Mouse (Mus musculus) embryonic fibroblast, embryonic 13.5 days (primary cell): Measurements from ENCODE around the gene Hist1h1e. TPM values are rescaled to one million over a fixed set of nuclear protein-coding genes. Genes with fewer than 3 reads are reported as not detected.
"Not testable (repeated sequence)": the region's sequence is repeated elsewhere in the genome, so short reads cannot be mapped to it uniquely, and the experiment has no call there.

Experiments used
- H3K27ac ChIP-seq: 2 replicates; pipeline ENCODE4 v1.5.1; 2012; ENCODE audit warnings: low read length, control low read depth, inconsistent platforms; ENCODE audit not compliant: insufficient read depth
- H3K4me1 ChIP-seq: 2 replicates; pipeline ENCODE4 v1.6.1; 2011; ENCODE audit warnings: low read length; ENCODE audit not compliant: control insufficient read depth, insufficient read depth
- H3K4me3 ChIP-seq: 2 replicates; pipeline ENCODE4 v1.5.1; 2011; ENCODE audit warnings: mild to moderate bottlenecking, control low read depth, low read length; ENCODE audit not compliant: insufficient read depth
- CTCF ChIP-seq: IDR thresholded peaks from 2 replicates; pipeline ENCODE4 v1.5.1; 2011; ENCODE audit warnings: mild to moderate bottlenecking, control low read depth, low read length, moderate library complexity, borderline replicate concordance; ENCODE audit not compliant: insufficient read depth
- POLR2A ChIP-seq: IDR thresholded peaks from 2 replicates; pipeline ENCODE4 v1.6.1; 2011; ENCODE audit warnings: low read depth, mild to moderate bottlenecking, control low read depth, low read length, moderate library complexity
- polyA plus RNA-seq: library from polyadenylated mRNA; stranded (reverse); fragments of >200 nt; gene quantifications from 2 replicates; pipeline ENCODE4 v1.2.4, GENCODE M21; 2011; ENCODE audit warnings: low read depth; ENCODE audit not compliant: missing spikeins, insufficient read length

Gene Hist1h1e
- polyA plus RNA-seq, result 3.8 and 8.8 TPM in 2 replicates

- Histone ChIP-seq H3K27ac (peak within 1 kb of the TSS; percentile 86), H3K4me3 (peak within 1 kb of the TSS; percentile 75)
- not testable (repeated sequence) for H3K4me1 ChIP-seq
- TF ChIP-seq POLR2A, result peak; percentile 96
Measured at GRCm38 (mm10) chr13:23622175-23622671, at the start of gene Hist1h1e. Gene Hist1h1e (minus strand): TSS chr13:23622558.

GRCm38 (mm10) chr13:23662536-23662935 is 40.2 kb upstream of the Hist1h1e start:
- no peak overlapping the region for H3K27ac ChIP-seq
- no peak for TF ChIP-seq CTCF
- H3K4me3 ChIP-seq, result no peak overlapping the region
- peaks cover 9% of the 10 kb centered on the region for H3K4me1 ChIP-seq

- Histone ChIP-seq H3K27ac (peak overlapping the region; percentile 89), H3K4me3 (no peak overlapping the region), H3K4me1 (peaks cover 9% of the 10 kb centered on the region)
- TF ChIP-seq POLR2A (0 out of 2 replicates have a peak, but pooled peaks have one; percentile 13), CTCF (no peak)
Measured at GRCm38 (mm10) chr13:23659636-23660366, 37.4 kb upstream of the Hist1h1e start.

- Histone ChIP-seq H3K4me3 (no peak overlapping the region), H3K27ac (no peak overlapping the region), H3K4me1 (no peaks in the 10 kb centered on the region)
- TF ChIP-seq CTCF, result 0 out of 2 replicates have a peak, but pooled peaks have one; percentile 11
- no peak for TF ChIP-seq POLR2A
Measured at GRCm38 (mm10) chr13:23630653-23631052, 8.3 kb upstream of the Hist1h1e start.

- H3K4me1 ChIP-seq, result peaks cover 3% of the 10 kb centered on the region; the same call in 1 of the 2 replicates
- TF ChIP-seq POLR2A, result no peak
- no peak for TF ChIP-seq CTCF
- peak overlapping the region; percentile 53; the same call in 1 of the 2 replicates for H3K27ac ChIP-seq
- peak overlapping the region; percentile 37 for H3K4me3 ChIP-seq
Measured at GRCm38 (mm10) chr13:23622861-23623450, 598 bp upstream of the Hist1h1e start.

- peaks cover 3% of the 10 kb centered on the region; the same call in 1 of the 2 replicates for H3K4me1 ChIP-seq
- TF ChIP-seq POLR2A (peak; percentile 81), CTCF (no peak)
- H3K4me3 ChIP-seq, result peak overlapping the region; percentile 75
- H3K27ac ChIP-seq, result peak overlapping the region; percentile 86
Measured at GRCm38 (mm10) chr13:23621532-23622174, 705 bp downstream of the Hist1h1e start.

GRCm38 (mm10) chr13:23620733-23621531 is 1.4 kb downstream of the Hist1h1e start, which contains the start of gene Hist1h2be:
Gene Hist1h2be (minus strand): TSS chr13:23621124.
- Histone ChIP-seq H3K27ac (peak within 1 kb of the TSS; percentile 86), H3K4me1 (peaks cover 3% of the 10 kb centered on the region; the same call in 1 of the 2 replicates), H3K4me3 (peak within 1 kb of the TSS; percentile 75)
- TF ChIP-seq CTCF, result no peak
- TF ChIP-seq POLR2A, result peak; percentile 86; the same call in 1 of the 2 replicates

GRCm38 (mm10) chr13:23620056-23620732 is 2.2 kb downstream of the Hist1h1e start:
- Histone ChIP-seq H3K4me3 (peak overlapping the region; percentile 49), H3K27ac (peak overlapping the region; percentile 66), H3K4me1 (peaks cover 3% of the 10 kb centered on the region; the same call in 1 of the 2 replicates)
- TF ChIP-seq POLR2A, result no peak
- no peak for TF ChIP-seq CTCF
